Comparison of ENCODE assay signal across 8 mouse cellular contexts in the genomic region with DNA sequence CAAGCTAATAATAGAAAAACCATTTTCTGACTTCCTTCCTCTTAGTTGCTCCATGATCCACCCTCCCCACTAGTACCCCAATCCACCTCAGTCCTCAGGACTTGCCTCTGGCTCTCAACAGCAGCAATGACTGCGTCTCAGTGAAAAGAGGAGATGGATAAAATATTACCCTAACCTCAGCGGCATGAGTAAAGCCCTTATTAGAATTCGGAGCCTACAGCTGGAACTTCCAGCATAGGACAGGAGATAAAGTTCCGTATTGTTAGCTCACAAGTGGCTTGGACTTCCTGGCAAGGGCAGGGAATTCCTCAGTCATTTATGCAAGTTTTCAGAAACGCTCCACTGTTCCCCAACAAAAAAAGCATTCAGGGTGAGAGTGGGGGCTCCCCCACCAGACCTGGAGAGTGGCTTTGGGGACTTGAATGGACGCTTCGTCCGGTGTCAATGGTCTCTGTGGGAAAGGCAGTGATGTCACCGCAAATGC.
DNase-seq lines count a peak whose midpoint lies in the region; ATAC-seq and TF ChIP-seq lines count a peak whose summit lies in the region.

No protein-coding gene starts in this region.

- no peaks in the 10 kb centered on the region for H3K36me3 ChIP-seq in embryonic facial prominence, embryonic 12.5 days
- H3K36me3 ChIP-seq in heart, postnatal 0 days (replicated peaks; ENCODE audit: control insufficient read depth, insufficient read depth, low read length), result no peaks in the 10 kb centered on the region

- H3K27ac ChIP-seq in embryonic facial prominence, embryonic 12.5 days, result peak overlapping the region; percentile 46
- H3K27ac ChIP-seq in heart, postnatal 0 days (ENCODE audit: low read depth), result peak overlapping the region; percentile 74

- no peak for ATAC-seq in embryonic facial prominence, embryonic 12.5 days (ENCODE audit: insufficient number of reproducible peaks, insufficient read depth, low FRiP score, low TSS enrichment)
- peak; percentile 18 for ATAC-seq in heart, postnatal 0 days (ENCODE audit: insufficient read depth, low read depth)

- H3K4me2 ChIP-seq in embryonic facial prominence, embryonic 12.5 days (replicated peaks), result no peak overlapping the region
- H3K4me2 ChIP-seq in heart, postnatal 0 days (ENCODE audit: low read depth, low read length), result peak overlapping the region; percentile 24; the same call in 1 of the 2 replicates

- no peak overlapping the region for H3K4me3 ChIP-seq in embryonic facial prominence, embryonic 12.5 days
- no peak overlapping the region for H3K4me3 ChIP-seq in heart, postnatal 0 days (ENCODE audit: low read depth, low read length)

- DNase-seq in left cerebral cortex, postnatal 10 days (ENCODE audit: extremely low spot score in 1 of 2, low spot score in 2 of 2), result peak; percentile 57 to 70
- no peak for DNase-seq in left cerebral cortex, adult 18-20 months (ENCODE audit: low spot score in 2 of 2)
- DNase-seq in heart, postnatal 0 days (ENCODE audit: low spot score), result peak; percentile 43
- peak; percentile 65 for DNase-seq in mesoderm, embryonic 11.5 days (ENCODE audit: low read depth, low spot score)
- no peak for DNase-seq in spleen, postnatal 10 days (ENCODE audit: low spot score in 2 of 2)
- no peak for DNase-seq in urinary bladder, postnatal 36 days (ENCODE audit: low spot score in 2 of 2)
- DNase-seq in gastrocnemius, postnatal 36 days, result no peak

- H3K4me1 ChIP-seq in embryonic facial prominence, embryonic 12.5 days, result no peaks in the 10 kb centered on the region
- peaks cover 7% of the 10 kb centered on the region for H3K4me1 ChIP-seq in heart, postnatal 0 days (ENCODE audit: control insufficient read depth, insufficient read depth)

- no peaks in the 10 kb centered on the region for H3K9me3 ChIP-seq in embryonic facial prominence, embryonic 12.5 days
- H3K9me3 ChIP-seq in heart, postnatal 0 days (replicated peaks; ENCODE audit: control insufficient read depth, low read length), result no peaks in the 10 kb centered on the region

- TF ChIP-seq CTCF in heart, postnatal 0 days (IDR thresholded peaks at IDR 0.05; ENCODE audit: low read depth), result no peak

- no peaks in the 10 kb centered on the region for H3K27me3 ChIP-seq in embryonic facial prominence, embryonic 12.5 days
- no peaks in the 10 kb centered on the region for H3K27me3 ChIP-seq in heart, postnatal 0 days (ENCODE audit: control insufficient read depth, insufficient read depth, low read length)

- no peak for TF ChIP-seq EP300 in heart, postnatal 0 days (IDR thresholded peaks at IDR 0.05; ENCODE audit: low read depth)

- 35% methylated on average over 9 of the region's 9 CpGs for WGBS in embryonic facial prominence, embryonic 12.5 days
- WGBS in heart, postnatal 0 days, result 17% methylated on average over 9 of the region's 9 CpGs

- intact Hi-C loops in left cerebral cortex, postnatal 10 days (cut with DNase I), result loop anchor here (10.0 kb wide), 1 partner anchor 129 kb away; no protein-coding TSS in a partner anchor
- intact Hi-C loops in gastrocnemius, postnatal 36 days (cut with DNase I), result no loop called here

- no peak overlapping the region for H3K9ac ChIP-seq in embryonic facial prominence, embryonic 12.5 days
- no peak overlapping the region for H3K9ac ChIP-seq in heart, postnatal 0 days (replicated peaks; ENCODE audit: low read depth, low read length)

Comparison
In these comparisons a context has a peak if more than half of its experiments do, and no peak if none do; other contexts are left out.
1. DNase-seq: peak in left cerebral cortex, postnatal 10 days (2 of 2), heart, postnatal 0 days (single experiment) and mesoderm, embryonic 11.5 days (single experiment); none in left cerebral cortex, adult 18-20 months (0 of 2), spleen, postnatal 10 days (0 of 2), urinary bladder, postnatal 36 days (0 of 2) and gastrocnemius, postnatal 36 days (0 of 2).